Mouse (Mus musculus): Measurements from ENCODE around the gene Cblb. TPM values are rescaled to one million over a fixed set of nuclear protein-coding genes. Genes with fewer than 3 reads are reported as not detected.

Cblb gene
- total and polyA plus RNA-seq, 2 experiments: 2.5 to 6.9 TPM

DNA sequence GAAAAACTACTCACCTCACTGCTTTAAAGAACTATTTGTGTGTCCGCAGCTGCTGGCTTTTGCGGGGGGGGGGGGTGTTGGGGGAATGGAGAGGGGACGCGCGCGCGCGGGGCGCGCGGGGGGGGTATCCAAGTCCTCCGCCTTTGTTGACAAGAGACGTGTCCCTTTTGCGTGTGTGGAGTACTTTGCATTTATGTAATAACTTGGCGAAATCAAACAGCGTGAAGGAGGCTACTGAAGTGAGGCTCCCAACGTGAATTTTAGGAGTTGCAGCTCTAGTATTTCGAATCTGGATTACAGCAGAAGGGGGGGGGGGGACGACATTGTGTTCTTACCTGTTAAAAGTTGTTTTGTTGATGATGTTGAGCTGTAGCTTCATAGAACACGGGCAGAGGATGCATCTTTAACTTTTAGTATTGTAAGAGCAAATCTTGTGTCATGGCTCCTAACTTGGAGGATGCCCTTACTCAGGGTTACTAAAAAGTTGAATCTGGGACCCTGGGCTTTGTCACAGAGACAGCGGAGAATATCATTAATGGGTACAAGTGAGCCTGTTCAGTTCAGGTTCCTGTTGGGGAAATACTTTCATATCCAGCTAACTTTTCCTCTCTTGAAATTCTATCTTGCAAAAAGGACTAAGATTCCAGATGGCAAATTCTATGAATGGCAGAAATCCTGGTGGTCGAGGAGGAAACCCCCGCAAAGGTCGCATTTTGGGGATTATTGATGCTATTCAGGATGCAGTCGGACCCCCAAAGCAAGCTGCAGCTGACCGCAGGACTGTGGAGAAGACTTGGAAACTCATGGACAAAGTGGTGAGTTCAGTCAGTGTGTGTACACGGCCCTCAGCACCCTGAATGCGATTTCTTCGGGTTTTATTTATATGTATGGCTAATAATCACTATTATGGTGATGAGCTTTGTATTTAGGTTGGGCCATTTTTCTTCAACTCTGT lies 1.6 kb downstream of the Cblb start:
- no peak for TF ChIP-seq POLR2A (IDR thresholded peaks at IDR 0.05; ENCODE audit: extremely low read depth, insufficient read depth, low read length)
- TF ChIP-seq CTCF (IDR thresholded peaks at IDR 0.05; ENCODE audit: low read depth, low read length): no peak
- DNase-seq (ENCODE audit: extremely low read depth, low read depth, low spot score): peak; percentile 35
- Histone ChIP-seq H3K4me3 (ENCODE audit: insufficient read depth, low read depth, low read length) (peak overlapping the region; percentile 60), H3K36me3 (ENCODE audit: control insufficient read depth, insufficient read depth, low read length) (peaks cover 15% of the 10 kb centered on the region; the same call in 1 of the 2 replicates), H3K4me1 (ENCODE audit: control insufficient read depth, insufficient read depth, low read length) (peaks cover 2% of the 10 kb centered on the region; the same call in 1 of the 2 replicates), H3K27me3 (ENCODE audit: control insufficient read depth, insufficient read depth, low read length) (no peaks in the 10 kb centered on the region), H3K27ac (replicated peaks; ENCODE audit: insufficient read depth, low read depth, low read length) (peak overlapping the region; percentile 88; the same call in 1 of the 2 replicates), H3K9ac (ENCODE audit: low read depth, low read length) (peak overlapping the region; percentile 90), H3K79me2 (ENCODE audit: control insufficient read depth, insufficient read depth, low read length) (peaks cover 15% of the 10 kb centered on the region; the same call in 1 of the 2 replicates)
- WGBS: 23% methylated on average over 29 of the region's 29 CpGs

DNA sequence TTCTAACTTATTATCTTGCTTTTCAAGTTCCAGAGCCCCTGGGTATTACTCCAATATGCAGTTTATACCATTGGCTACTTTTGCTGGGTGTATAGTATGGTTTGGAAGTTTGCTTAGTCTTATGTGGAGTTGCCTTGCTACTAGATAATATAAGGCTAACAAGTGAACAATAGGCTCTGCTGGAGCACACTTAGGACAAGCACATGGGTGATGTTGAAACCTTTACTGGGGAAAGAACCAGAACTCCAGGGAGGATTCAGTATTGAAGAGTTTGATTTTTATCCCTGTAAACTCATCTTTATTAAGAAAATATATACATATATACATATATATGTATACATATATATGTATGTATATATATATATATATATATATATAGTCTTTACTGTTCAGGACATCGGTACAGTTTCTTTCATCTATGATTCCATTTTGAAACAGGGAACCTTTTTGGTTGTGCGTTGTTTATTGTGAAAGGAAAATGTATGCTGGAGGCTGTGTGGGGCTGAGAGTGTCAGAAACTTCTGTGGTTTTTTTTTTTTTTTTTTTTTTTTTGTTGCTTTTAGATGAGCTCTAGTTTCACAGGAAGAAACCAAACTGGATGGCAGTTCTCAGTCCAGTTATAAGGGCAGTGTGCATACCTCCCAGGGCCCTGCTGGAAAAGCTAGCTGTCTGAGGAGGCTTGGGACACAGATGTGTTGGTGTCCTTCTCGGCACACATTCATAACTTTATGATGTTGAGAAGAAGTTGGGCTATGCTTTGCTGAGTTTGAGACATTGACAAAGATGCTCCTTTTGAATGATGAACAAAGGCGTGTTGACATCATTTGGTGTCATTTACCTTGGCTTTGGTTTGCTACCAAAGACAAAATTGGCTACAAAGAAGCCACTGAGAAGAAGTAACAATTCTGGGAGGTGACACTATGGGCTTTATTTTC lies 2.6 kb downstream of the Cblb start:
- no peak for TF ChIP-seq CTCF (IDR thresholded peaks at IDR 0.05; ENCODE audit: low read depth, low read length)
- TF ChIP-seq POLR2A (IDR thresholded peaks at IDR 0.05; ENCODE audit: extremely low read depth, insufficient read depth, low read length): no peak
- Histone ChIP-seq H3K79me2 (ENCODE audit: control insufficient read depth, insufficient read depth, low read length) (peaks cover 15% of the 10 kb centered on the region; the same call in 1 of the 2 replicates), H3K4me1 (ENCODE audit: control insufficient read depth, insufficient read depth, low read length) (peaks cover 6% of the 10 kb centered on the region), H3K36me3 (ENCODE audit: control insufficient read depth, insufficient read depth, low read length) (peaks cover 15% of the 10 kb centered on the region; the same call in 1 of the 2 replicates), H3K27me3 (ENCODE audit: control insufficient read depth, insufficient read depth, low read length) (no peaks in the 10 kb centered on the region), H3K4me3 (ENCODE audit: insufficient read depth, low read depth, low read length) (no peak overlapping the region), H3K27ac (replicated peaks; ENCODE audit: insufficient read depth, low read depth, low read length) (no peak overlapping the region), H3K9ac (ENCODE audit: low read depth, low read length) (no peak overlapping the region)
- 93% methylated on average over 4 of the region's 4 CpGs for WGBS
- DNase-seq (ENCODE audit: extremely low read depth, low read depth, low spot score): no peak

DNA sequence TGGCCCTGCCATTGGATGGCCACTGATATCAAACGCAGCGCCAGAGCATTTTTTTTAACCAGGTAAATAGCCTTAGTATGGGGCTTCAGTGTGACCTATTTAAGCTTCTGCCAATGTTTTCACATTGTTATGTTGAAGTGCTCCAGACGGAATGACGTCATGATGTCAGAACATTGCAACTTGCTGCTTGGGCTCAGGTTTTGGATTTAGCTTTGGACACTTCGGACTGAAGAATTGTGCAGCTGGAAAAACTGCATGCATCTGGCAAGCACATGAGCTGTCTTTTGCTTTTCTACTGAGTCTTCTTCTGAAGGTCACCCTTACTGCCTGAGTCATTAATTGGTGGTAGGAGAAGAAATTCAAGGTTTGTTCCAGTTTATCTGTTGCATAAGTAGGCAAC lies 3.3 kb downstream of the Cblb start:
- Histone ChIP-seq H3K4me1 (ENCODE audit: control insufficient read depth, insufficient read depth, low read length) (peaks cover 10% of the 10 kb centered on the region), H3K36me3 (ENCODE audit: control insufficient read depth, insufficient read depth, low read length) (peaks cover 15% of the 10 kb centered on the region; the same call in 1 of the 2 replicates), H3K4me3 (ENCODE audit: insufficient read depth, low read depth, low read length) (no peak overlapping the region), H3K79me2 (ENCODE audit: control insufficient read depth, insufficient read depth, low read length) (peaks cover 15% of the 10 kb centered on the region; the same call in 1 of the 2 replicates), H3K27ac (replicated peaks; ENCODE audit: insufficient read depth, low read depth, low read length) (no peak overlapping the region), H3K27me3 (ENCODE audit: control insufficient read depth, insufficient read depth, low read length) (no peaks in the 10 kb centered on the region), H3K9ac (ENCODE audit: low read depth, low read length) (no peak overlapping the region)
- 36% methylated on average over 5 of the region's 5 CpGs for WGBS
- peak; percentile 58 for DNase-seq (ENCODE audit: extremely low read depth, low read depth, low spot score)
- TF ChIP-seq CTCF (IDR thresholded peaks at IDR 0.05; ENCODE audit: low read depth, low read length) (no peak), POLR2A (IDR thresholded peaks at IDR 0.05; ENCODE audit: extremely low read depth, insufficient read depth, low read length) (no peak)

DNA sequence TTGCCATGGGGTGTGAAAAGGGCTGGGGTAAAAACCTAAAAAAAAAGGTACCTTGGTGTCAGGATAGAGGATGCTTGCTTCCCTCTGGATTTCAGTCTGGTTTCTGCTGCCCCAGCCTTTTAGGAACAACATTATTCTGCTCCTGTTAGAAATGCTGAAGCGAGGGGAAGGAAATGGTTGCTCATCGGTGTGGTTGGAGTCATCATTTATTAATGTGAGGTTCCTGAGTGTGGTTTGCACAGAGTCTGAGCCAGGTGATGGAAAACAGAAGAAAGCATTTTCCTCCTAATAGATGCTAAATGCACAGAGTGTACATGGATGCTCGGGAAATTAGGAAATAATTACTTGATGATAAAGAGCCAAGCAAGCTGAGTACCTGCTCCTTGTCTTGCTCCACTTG lies 5.3 kb downstream of the Cblb start:
- no peaks in the 10 kb centered on the region for H3K27me3 ChIP-seq (ENCODE audit: control insufficient read depth, insufficient read depth, low read length)
- H3K79me2 ChIP-seq (ENCODE audit: control insufficient read depth, insufficient read depth, low read length): peaks cover 20% of the 10 kb centered on the region; the same call in 1 of the 2 replicates
- TF ChIP-seq CTCF (IDR thresholded peaks at IDR 0.05; ENCODE audit: low read depth, low read length) (no peak), POLR2A (IDR thresholded peaks at IDR 0.05; ENCODE audit: extremely low read depth, insufficient read depth, low read length) (no peak)
- no peak for DNase-seq (ENCODE audit: extremely low read depth, low read depth, low spot score)
- no peak overlapping the region for H3K27ac ChIP-seq (replicated peaks; ENCODE audit: insufficient read depth, low read depth, low read length)
- no peak overlapping the region for H3K9ac ChIP-seq (ENCODE audit: low read depth, low read length)
- WGBS: 81% methylated on average over 3 of the region's 3 CpGs
- no peak overlapping the region for H3K4me3 ChIP-seq (ENCODE audit: insufficient read depth, low read depth, low read length)
- H3K36me3 ChIP-seq (ENCODE audit: control insufficient read depth, insufficient read depth, low read length): peaks cover 15% of the 10 kb centered on the region; the same call in 1 of the 2 replicates
- H3K4me1 ChIP-seq (ENCODE audit: control insufficient read depth, insufficient read depth, low read length): peaks cover 10% of the 10 kb centered on the region

DNA sequence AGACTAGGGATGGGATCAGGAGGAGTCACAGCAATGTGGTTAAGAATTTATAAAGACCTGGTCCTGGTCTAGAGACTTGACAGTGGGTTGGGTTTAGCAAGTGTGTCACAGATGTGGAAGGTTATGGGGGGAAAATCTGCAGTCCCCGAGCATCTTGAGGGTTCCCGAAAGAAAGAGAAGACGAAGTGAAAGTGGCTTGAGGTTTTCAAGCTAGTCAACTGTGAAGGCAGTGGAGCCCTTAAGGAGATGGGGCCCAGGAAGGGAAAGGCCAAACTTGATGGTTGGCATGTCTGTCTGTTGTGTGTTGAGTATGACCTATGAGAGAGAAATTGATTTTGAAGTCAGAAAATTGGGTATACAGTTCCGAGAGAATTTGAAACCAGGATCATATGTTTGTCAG lies 7.3 kb downstream of the Cblb start:
- Histone ChIP-seq H3K4me1 (ENCODE audit: control insufficient read depth, insufficient read depth, low read length) (peaks cover 10% of the 10 kb centered on the region), H3K4me3 (ENCODE audit: insufficient read depth, low read depth, low read length) (no peak overlapping the region), H3K9ac (ENCODE audit: low read depth, low read length) (no peak overlapping the region), H3K27ac (replicated peaks; ENCODE audit: insufficient read depth, low read depth, low read length) (no peak overlapping the region), H3K36me3 (ENCODE audit: control insufficient read depth, insufficient read depth, low read length) (peaks cover 15% of the 10 kb centered on the region; the same call in 1 of the 2 replicates), H3K27me3 (ENCODE audit: control insufficient read depth, insufficient read depth, low read length) (no peaks in the 10 kb centered on the region), H3K79me2 (ENCODE audit: control insufficient read depth, insufficient read depth, low read length) (peaks cover 15% of the 10 kb centered on the region; the same call in 1 of the 2 replicates)
- no peak for TF ChIP-seq POLR2A (IDR thresholded peaks at IDR 0.05; ENCODE audit: extremely low read depth, insufficient read depth, low read length)
- no peak for TF ChIP-seq CTCF (IDR thresholded peaks at IDR 0.05; ENCODE audit: low read depth, low read length)
- WGBS: 81% methylated on average over 4 of the region's 4 CpGs
- DNase-seq (ENCODE audit: extremely low read depth, low read depth, low spot score): no peak
